Mouse (Mus musculus) heart, adult 2 months (tissue): Measurements from ENCODE around the gene Nfia. TPM values are rescaled to one million over a fixed set of nuclear protein-coding genes. Genes with fewer than 3 reads are reported as not detected.
A peak's percentile ranks its signal among the peaks of the same experiment; 100 is the strongest.

Experiments
- DNase-seq, 2 experiments: peaks; one replicate each; pipeline ENCODE4 v3.0.0; 2021
- H3K27ac ChIP-seq: fragments of 200-600 bp; 2 replicates; pipeline ENCODE4 v1.8.1; 2022
- H3K27me3 ChIP-seq: fragments of 200-500 bp; 2 replicates; pipeline ENCODE4 v1.6.1; 2012; ENCODE audit warnings: mild to moderate bottlenecking, low read length, inconsistent platforms, mixed read lengths; ENCODE audit not compliant: control insufficient read depth, insufficient read depth
- H3K36me3 ChIP-seq: fragments of 200-500 bp; 2 replicates; pipeline ENCODE4 v1.6.1; 2012; ENCODE audit warnings: low read length, inconsistent platforms; ENCODE audit not compliant: control insufficient read depth, insufficient read depth
- H3K4me1 ChIP-seq: fragments of 200-500 bp; 2 replicates; pipeline ENCODE4 v1.6.1; 2011; ENCODE audit warnings: low read length; ENCODE audit not compliant: control insufficient read depth, insufficient read depth
- H3K4me3 ChIP-seq: fragments of 200-600 bp; 2 replicates; pipeline ENCODE4 v1.8.1; 2022
- H3K79me2 ChIP-seq: fragments of 200-500 bp; replicated peaks from 2 replicates; pipeline ENCODE4 v1.6.1; 2012; ENCODE audit warnings: mild to moderate bottlenecking, inconsistent platforms, low read length, moderate library complexity, mixed read lengths; ENCODE audit not compliant: control insufficient read depth, insufficient read depth
- H3K9ac ChIP-seq: fragments of 200-500 bp; 2 replicates; pipeline ENCODE4 v1.6.1; 2012; ENCODE audit warnings: low read depth, mild to moderate bottlenecking, control low read depth, inconsistent platforms, low read length, mixed read lengths
- CTCF ChIP-seq: fragments of 200-600 bp; IDR thresholded peaks from 2 replicates; pipeline ENCODE4 v1.8.1; 2022; ENCODE audit warnings: antibody characterized with exemption, mild to moderate bottlenecking, moderate library complexity
- EP300 ChIP-seq: fragments of 200-500 bp; IDR thresholded peaks from 2 replicates; pipeline ENCODE4 v1.6.1; 2011; ENCODE audit warnings: low read depth, low read length, control low read depth; ENCODE audit not compliant: insufficient read depth
- POLR2A ChIP-seq: fragments of 200-500 bp; IDR thresholded peaks from 2 replicates; pipeline ENCODE4 v1.6.1; 2011; ENCODE audit warnings: mild to moderate bottlenecking, low read depth, low read length, control low read depth; ENCODE audit not compliant: insufficient read depth
- WGBS: fragments of 180-500 bp; shearing (Covaris S2); methylation state at CpG from one replicate; pipeline ENCODE4 v1.1.7; 2018; 5-methylcytosine and 5-hydroxymethylcytosine counted together
- intact Hi-C: fragments of 180-260 bp; cut with DNase I; formaldehyde crosslinking; loops from one replicate; pipeline ENCODE4 v1.15.1; 2025
- polyA plus RNA-seq: library from polyadenylated mRNA; depleted of rRNA; stranded (reverse); fragments of >200 nt; gene quantifications from 2 replicates; pipeline ENCODE4 v1.2.3, GENCODE M21; 2012
- total RNA-seq, 2 experiments: library from RNA; stranded (reverse); gene quantifications; 2 replicates each; pipeline ENCODE4 v1.2.3; 2021

Nfia gene
- total and polyA plus RNA-seq, 3 experiments, result 70.3 to 128 (median 126) TPM

DNA sequence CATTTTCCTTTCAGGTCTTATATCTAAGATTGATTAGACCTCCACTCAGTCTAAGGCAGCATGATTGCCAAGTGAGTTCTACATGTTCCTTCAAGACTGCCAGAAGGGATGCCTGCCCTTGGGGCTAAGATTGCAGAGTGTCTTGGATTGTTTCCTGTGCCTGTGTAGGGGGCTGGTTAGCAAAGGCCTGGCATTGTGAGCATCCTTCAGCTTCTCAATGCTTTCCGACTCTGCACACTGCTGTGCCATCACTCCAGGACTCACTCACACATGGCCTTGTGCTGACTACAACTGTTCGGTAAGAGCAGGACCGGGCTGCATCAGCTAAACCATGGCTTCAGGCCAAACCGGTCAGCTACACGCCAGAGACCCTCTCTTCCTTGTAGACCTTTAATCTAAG lies 229.7 kb downstream of the Nfia start:
- Histone ChIP-seq H3K27me3 (no peaks in the 10 kb centered on the region), H3K4me1 (peaks cover 22% of the 10 kb centered on the region), H3K4me3 (no peak overlapping the region), H3K27ac (peak overlapping the region; percentile 75; the same call in 1 of the 2 replicates), H3K36me3 (peaks cover 6% of the 10 kb centered on the region), H3K9ac (no peak overlapping the region), H3K79me2 (no peaks in the 10 kb centered on the region; the same call in 1 of the 2 replicates)
- 54% methylated on average over 5 of the region's 5 CpGs for WGBS
- intact Hi-C loops, result loop anchor here (5.0 to 10.0 kb wide), 4 partner anchors 80 to 437 kb away; partner anchors contain the start of gene E130114P18Rik
- DNase-seq, result no peak
- no peak for TF ChIP-seq CTCF
- no peak for TF ChIP-seq EP300
- TF ChIP-seq POLR2A, result no peak

DNA sequence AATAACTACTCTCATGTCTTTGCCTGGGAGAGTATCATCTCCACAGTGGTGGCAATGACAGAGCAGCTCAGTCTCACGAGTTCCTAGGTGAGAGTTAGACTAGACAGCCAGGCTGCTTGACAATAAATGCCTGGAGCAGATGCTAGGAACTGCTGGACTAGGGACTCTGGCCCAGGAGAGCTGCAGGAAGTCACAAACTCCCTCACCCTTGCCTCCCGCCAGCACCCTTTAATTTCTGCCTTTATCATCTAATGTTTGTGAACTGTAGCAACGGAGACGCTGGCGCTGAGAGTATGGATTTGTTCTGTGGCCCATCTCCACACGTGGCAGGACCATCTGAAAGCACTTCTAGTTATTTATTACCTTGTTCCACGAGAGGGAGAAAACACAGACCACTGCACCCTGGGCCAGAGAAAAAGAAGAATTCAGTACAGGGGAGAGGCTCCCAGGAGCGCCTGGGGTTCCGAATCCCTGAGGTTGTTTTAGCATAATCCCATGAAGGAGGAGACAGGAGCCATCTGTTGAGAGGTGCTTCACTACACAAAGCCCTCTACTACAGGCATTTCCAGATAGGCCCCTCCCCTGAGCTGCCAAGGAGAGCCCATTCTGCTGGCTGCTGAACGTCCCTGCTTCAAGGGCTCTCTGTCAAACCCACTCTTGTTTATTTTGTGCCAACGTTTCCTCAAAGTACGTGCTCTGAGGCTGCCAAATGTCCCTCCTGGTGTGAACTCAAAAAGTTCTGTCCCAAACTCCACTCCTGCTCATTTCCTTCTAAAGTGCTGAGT lies 231.0 kb downstream of the Nfia start:
- Histone ChIP-seq H3K9ac (peak overlapping the region; percentile 18), H3K4me3 (peak overlapping the region; percentile 23; the same call in 1 of the 2 replicates), H3K79me2 (peaks cover 3% of the 10 kb centered on the region), H3K36me3 (peaks cover 6% of the 10 kb centered on the region), H3K27ac (peak overlapping the region; percentile 75), H3K27me3 (no peaks in the 10 kb centered on the region), H3K4me1 (peaks cover 21% of the 10 kb centered on the region)
- intact Hi-C loops, result loop anchor here (2.0 to 10.0 kb wide), 7 partner anchors 81 to 439 kb away; partner anchors contain the start of gene E130114P18Rik
- peak; percentile 43 to 53 for DNase-seq
- no peak for TF ChIP-seq POLR2A
- TF ChIP-seq EP300, result no peak
- no peak for TF ChIP-seq CTCF
- WGBS, result 22% methylated on average over 12 of the region's 12 CpGs

DNA sequence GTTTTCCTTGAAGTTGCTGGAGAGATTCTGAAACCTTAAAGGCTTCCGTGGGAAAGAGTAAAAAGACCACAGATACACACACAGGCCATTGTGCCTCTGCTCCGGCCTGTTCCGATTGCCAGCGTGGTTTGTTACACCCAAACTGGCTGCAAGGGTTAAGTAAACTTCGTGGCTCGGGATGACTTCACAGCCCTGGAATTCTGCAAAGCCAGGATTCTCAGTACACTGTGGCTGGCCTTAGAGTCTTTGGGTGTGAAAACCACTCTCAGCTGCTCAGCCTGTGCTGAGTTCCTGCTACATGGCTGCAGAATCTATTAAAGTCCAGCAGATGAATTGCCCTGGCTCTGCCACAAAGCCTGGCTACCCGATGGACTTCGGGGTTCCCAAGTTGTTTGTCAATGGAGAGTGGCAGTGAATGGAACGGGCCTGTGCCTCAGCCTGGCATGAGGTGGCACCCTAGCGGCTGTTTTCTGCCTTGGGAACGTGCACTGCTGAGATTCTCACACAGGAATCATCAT lies 231.6 kb downstream of the Nfia start:
- Histone ChIP-seq H3K27ac (peak overlapping the region; percentile 75), H3K79me2 (peaks cover 3% of the 10 kb centered on the region), H3K4me1 (peaks cover 26% of the 10 kb centered on the region), H3K36me3 (peaks cover 10% of the 10 kb centered on the region), H3K9ac (peak overlapping the region; percentile 18), H3K27me3 (no peaks in the 10 kb centered on the region), H3K4me3 (peak overlapping the region; percentile 23; the same call in 1 of the 2 replicates)
- TF ChIP-seq EP300, result peak; percentile 70; the same call in 1 of the 2 replicates
- TF ChIP-seq CTCF, result peak; percentile 81
- no peak for TF ChIP-seq POLR2A
- peak; percentile 74 to 79 for DNase-seq
- intact Hi-C loops, result loop anchor here (2.0 to 10.0 kb wide), 7 partner anchors 82 to 439 kb away; partner anchors contain the start of gene E130114P18Rik
- 4% methylated on average over 11 of the region's 11 CpGs for WGBS

DNA sequence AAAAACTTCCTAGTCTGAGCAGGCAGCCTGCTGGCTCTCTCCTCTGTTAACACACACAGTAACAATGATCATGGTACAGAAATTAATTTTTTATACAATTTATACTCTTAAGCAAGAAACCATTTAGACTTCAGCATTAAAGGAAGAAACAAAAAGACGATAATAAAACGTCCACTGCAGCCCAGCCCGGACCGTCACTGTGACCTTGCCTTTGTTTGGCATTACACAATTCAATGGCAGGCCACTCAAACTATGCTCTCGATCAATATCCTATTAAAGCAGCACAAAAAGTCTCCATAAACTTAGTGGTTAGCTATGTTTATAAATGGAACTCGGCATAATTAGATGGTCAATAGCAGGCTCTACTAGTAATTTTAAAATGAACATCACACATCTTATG lies 232.5 kb downstream of the Nfia start:
- Histone ChIP-seq H3K27me3 (no peaks in the 10 kb centered on the region), H3K27ac (peak overlapping the region; percentile 75), H3K79me2 (peaks cover 3% of the 10 kb centered on the region), H3K4me3 (no peak overlapping the region), H3K4me1 (peaks cover 32% of the 10 kb centered on the region), H3K9ac (no peak overlapping the region), H3K36me3 (peaks cover 18% of the 10 kb centered on the region)
- intact Hi-C loops, result loop anchor here (2.0 to 10.0 kb wide), 8 partner anchors 42 to 440 kb away; partner anchors contain the start of gene E130114P18Rik
- TF ChIP-seq POLR2A (no peak), CTCF (no peak), EP300 (no peak)
- DNase-seq, result no peak
- 77% methylated on average over 6 of the region's 6 CpGs for WGBS

DNA sequence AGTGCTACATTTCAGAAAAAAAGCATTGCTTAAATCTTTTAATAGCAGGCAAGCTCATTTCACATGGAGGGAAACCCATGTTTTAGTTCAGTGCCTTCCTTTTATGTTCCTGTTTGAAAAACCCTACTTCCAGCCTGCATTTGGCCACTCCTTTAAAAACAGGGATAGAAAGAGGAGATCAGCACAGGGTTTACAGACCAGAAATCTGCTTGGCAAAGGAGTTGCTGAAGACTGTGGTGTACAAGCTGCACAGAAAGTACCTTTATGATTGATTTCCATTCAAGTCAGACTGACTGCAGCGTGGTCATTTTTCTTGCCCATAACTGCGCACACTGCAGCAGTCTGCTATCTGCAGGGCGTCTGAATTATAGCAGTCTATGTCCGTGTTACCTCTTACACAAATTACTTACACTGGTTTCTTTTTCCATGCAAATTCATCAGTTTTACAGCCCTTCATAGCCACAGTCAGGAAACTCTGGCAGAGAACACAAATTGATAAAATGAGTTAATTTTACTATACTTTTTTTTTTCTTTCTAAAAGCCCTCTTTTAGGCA lies 236.4 kb downstream of the Nfia start:
- Histone ChIP-seq H3K27ac (peak overlapping the region; percentile 45), H3K27me3 (no peaks in the 10 kb centered on the region), H3K36me3 (peaks cover 14% of the 10 kb centered on the region), H3K9ac (no peak overlapping the region), H3K79me2 (peaks cover 7% of the 10 kb centered on the region), H3K4me3 (no peak overlapping the region), H3K4me1 (peaks cover 21% of the 10 kb centered on the region)
- 35% methylated on average over 4 of the region's 4 CpGs for WGBS
- intact Hi-C loops, result loop anchor here (5.0 to 10.0 kb wide), 2 partner anchors 38 to 444 kb away; no protein-coding TSS in a partner anchor
- no peak for DNase-seq
- TF ChIP-seq CTCF, result peak; percentile 32
- TF ChIP-seq EP300, result no peak
